Mouse (Mus musculus) central nervous system, embryonic 14 days (tissue): ENCODE results near the gene Asb6. TPM values are rescaled to one million over a fixed set of nuclear protein-coding genes. Genes with fewer than 3 reads are reported as not detected.

Experiments used
- polyA plus RNA-seq: library from polyadenylated mRNA; depleted of rRNA; stranded (reverse); fragments of >200 nt; gene quantifications from 2 replicates; pipeline ENCODE4 v1.2.3, GENCODE M21; 2012; rRNA removed

Asb6 gene
- polyA plus RNA-seq, result 44.9 and 45.4 TPM in 2 replicates

DNA sequence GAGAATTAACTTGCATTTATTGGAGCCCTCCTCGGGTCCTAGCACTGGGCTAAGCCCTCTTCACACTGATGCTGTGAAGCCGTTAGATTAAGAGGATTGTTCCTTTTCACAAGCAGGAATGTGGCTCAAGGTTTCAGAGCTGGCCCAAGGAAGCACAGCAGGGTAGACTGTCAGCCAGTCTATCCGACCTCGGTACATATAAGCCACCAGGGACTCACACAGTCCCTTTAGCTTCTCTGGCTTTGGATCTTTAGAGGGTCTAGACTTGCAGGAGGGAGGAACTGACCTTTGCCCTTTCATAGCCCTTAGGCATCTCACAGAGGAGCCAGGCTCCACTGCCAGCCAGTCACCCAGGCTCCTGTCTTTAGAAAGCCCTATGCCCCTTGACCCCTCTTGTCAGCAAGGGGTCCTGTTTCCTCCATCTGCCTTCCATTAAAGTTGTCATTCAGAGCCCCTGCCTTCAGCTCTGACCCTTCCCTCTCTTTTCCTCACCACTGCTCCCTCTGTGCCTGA is at the start of gene Asb6:
TSS of gene Asb6 (minus strand) at position 51 of the 513 bp plus-strand sequence.

DNA sequence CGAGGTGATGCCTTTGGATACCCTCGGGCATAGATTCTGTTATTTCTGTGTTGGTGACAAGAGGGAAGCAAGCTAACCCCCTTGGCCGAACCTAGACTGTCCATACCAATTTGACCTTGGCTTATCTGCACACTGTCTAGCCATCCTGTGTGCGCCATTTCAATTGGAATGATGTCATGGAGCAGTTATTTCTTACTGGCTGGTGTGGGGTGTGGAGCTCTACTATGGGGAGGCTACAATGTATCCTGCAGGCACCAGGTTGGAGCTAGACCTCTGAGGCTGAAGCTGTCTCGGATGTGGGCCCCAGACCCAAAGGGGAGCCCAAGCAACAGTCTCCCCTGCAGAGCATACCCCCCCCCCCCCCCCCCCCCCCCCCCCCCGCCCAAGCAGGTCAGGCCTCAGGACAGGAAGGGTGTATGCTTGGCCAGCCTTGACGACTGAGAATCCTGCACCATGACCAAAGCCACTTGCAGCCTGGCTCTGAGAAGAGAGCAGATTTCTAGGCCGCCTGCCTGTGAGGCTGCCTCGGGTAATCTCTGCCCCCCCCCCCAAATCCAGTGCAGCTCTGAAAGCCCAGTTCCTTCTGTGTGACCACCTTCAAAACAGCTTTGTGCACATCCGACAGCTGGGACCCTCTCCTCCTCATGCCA is 4.4 kb upstream of the Asb6 start, which contains the start of gene Prrx2:
TSS of gene Prrx2 (plus strand) at position 600 of the 650 bp plus-strand sequence.

DNA sequence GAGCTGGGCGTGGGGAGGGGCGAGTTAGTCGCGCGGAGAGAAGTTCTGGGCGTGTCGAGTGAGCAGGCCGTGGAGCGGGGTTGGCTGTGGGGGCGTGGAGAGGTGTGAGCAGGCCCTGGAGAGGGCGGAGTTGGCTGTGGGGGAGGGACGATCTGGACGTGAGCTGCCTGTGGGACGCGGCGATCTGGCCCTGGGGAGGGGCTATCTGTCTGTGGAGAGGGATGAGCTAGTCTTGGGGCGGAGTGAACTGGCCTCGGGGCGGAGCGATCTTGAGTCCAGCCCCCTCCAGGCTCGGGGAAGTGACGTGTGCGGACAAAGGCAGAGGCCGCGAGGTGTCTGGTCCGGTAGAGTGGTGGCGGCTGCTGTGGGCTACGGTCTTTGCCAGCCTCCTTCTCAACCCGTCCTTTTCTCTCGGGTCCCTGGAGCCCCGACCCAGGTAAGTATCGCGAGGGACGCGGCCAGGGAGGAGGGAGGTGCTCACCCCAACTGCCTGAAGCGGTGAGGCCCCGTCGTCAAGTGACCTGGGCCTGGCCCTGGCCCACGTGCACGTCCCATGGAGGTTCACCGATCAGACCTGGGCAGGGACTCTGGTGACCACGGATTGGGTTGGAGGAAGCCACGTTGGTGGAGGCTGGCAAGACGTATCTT is 22.4 kb downstream of the Asb6 start, which contains the start of gene Ntmt1:
TSS of gene Ntmt1 (plus strand) at position 179 of the 648 bp plus-strand sequence.

DNA sequence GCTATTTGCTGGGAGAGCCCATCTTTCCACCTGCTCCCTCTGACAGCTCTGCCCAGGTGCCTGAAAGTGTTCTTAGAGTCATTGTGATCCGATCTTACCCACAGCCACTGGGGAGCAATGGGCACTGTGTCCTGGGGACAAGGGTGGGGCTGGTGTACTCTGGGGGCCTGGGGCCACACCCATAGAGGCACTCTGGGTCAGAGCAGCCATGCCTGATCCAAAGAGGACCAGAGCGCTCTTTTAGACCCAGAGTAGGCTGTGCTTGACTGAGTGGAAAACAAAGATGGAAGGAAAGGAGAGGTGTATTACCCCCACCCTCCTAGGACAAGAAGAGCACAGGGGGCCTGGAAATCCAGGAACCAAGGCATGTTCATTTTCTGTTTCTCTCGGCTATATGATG is 26.5 kb downstream of the Asb6 start, which contains the start of gene 1700001O22Rik:
TSS of gene 1700001O22Rik (minus strand) at position 58 of the 400 bp plus-strand sequence.

Other genes starting within 250 kb of the Asb6 start
- 0.60 and 0.90 TPM in 2 replicates for gene Cstad, start 235.3 kb downstream of the Asb6 start, polyA plus RNA-seq
- 1.9 and 4.1 TPM in 2 replicates for gene 1700001O22Rik, start 26.7 kb downstream of the Asb6 start, polyA plus RNA-seq
- 70.0 and 70.5 TPM in 2 replicates for gene Ntmt1, start 22.5 kb downstream of the Asb6 start, polyA plus RNA-seq
- 16.7 and 38.6 TPM in 2 replicates for gene Prrx2, start 4.6 kb upstream of the Asb6 start, polyA plus RNA-seq
- 3.5 and 7.1 TPM in 2 replicates for gene Ptges, start 99.5 kb upstream of the Asb6 start, polyA plus RNA-seq
- gene Tor1b, start 122.6 kb upstream of the Asb6 start, polyA plus RNA-seq, result 36.4 and 37.1 TPM in 2 replicates
- gene Tor1a, start 137.6 kb upstream of the Asb6 start, polyA plus RNA-seq, result 65.9 and 74.3 TPM in 2 replicates
- gene BC005624, start 151.9 kb upstream of the Asb6 start, polyA plus RNA-seq, result 84.3 and 86.1 TPM in 2 replicates
- gene Usp20, start 151.9 kb upstream of the Asb6 start, polyA plus RNA-seq, result 33.0 and 35.4 TPM in 2 replicates